Mouse (Mus musculus) spleen, postnatal 4 days (tissue): ENCODE data around the gene Ccl6.
A peak's percentile ranks its signal among the peaks of the same experiment; 100 is the strongest.

ENCODE experiments used
- DNase-seq, 2 experiments: peaks; one replicate each; pipeline ENCODE4 v3.0.0; 2022; ENCODE audit warnings: low spot score in 2 of 2

Gene Ccl6

GRCm38 (mm10) chr11:83592853-83593252 is at the start of gene Ccl6:
Gene Ccl6 (minus strand): TSS chr11:83593087.
- no peak for DNase-seq

- DNase-seq, result no peak
Measured at GRCm38 (mm10) chr11:83641216-83641615, 48.3 kb upstream of the Ccl6 start.

- peak; percentile 49 to 68 for DNase-seq
Measured at GRCm38 (mm10) chr11:83640141-83640540, 47.3 kb upstream of the Ccl6 start.

- peak; percentile 23 to 66 for DNase-seq
Measured at GRCm38 (mm10) chr11:83639533-83639932, 46.6 kb upstream of the Ccl6 start.

GRCm38 (mm10) chr11:83638934-83639333 is 46.0 kb upstream of the Ccl6 start:
- DNase-seq, result no peak

- DNase-seq, result no peak
Measured at GRCm38 (mm10) chr11:83636742-83637235, 43.9 kb upstream of the Ccl6 start.

- DNase-seq, result no peak
Measured at GRCm38 (mm10) chr11:83634898-83635297, 42.0 kb upstream of the Ccl6 start.

- DNase-seq, result no peak
Measured at GRCm38 (mm10) chr11:83634425-83634824, 41.5 kb upstream of the Ccl6 start.

GRCm38 (mm10) chr11:83632744-83633143 is 39.9 kb upstream of the Ccl6 start:
- no peak for DNase-seq

- DNase-seq, result no peak
Measured at GRCm38 (mm10) chr11:83631065-83631464, 38.2 kb upstream of the Ccl6 start.

- no peak for DNase-seq
Measured at GRCm38 (mm10) chr11:83630630-83631029, 37.7 kb upstream of the Ccl6 start.

- DNase-seq, result no peak
Measured at GRCm38 (mm10) chr11:83628808-83629207, 35.9 kb upstream of the Ccl6 start.

- no peak for DNase-seq
Measured at GRCm38 (mm10) chr11:83623586-83623985, 30.7 kb upstream of the Ccl6 start.

- no peak for DNase-seq
Measured at GRCm38 (mm10) chr11:83619037-83619436, 26.1 kb upstream of the Ccl6 start.

- no peak for DNase-seq
Measured at GRCm38 (mm10) chr11:83618238-83618637, 25.4 kb upstream of the Ccl6 start.

GRCm38 (mm10) chr11:83616586-83616985 is 23.7 kb upstream of the Ccl6 start:
- no peak for DNase-seq

- no peak for DNase-seq
Measured at GRCm38 (mm10) chr11:83610900-83611299, 18.0 kb upstream of the Ccl6 start.

- no peak for DNase-seq
Measured at GRCm38 (mm10) chr11:83606396-83606795, 13.5 kb upstream of the Ccl6 start.

GRCm38 (mm10) chr11:83605535-83605934 is 12.6 kb upstream of the Ccl6 start:
- DNase-seq, result no peak

- no peak for DNase-seq
Measured at GRCm38 (mm10) chr11:83604698-83605097, 11.8 kb upstream of the Ccl6 start.

GRCm38 (mm10) chr11:83603399-83603798 is 10.5 kb upstream of the Ccl6 start:
- DNase-seq, result no peak

- no peak for DNase-seq
Measured at GRCm38 (mm10) chr11:83600576-83600975, 7.7 kb upstream of the Ccl6 start.

- no peak for DNase-seq
Measured at GRCm38 (mm10) chr11:83598991-83599390, 6.1 kb upstream of the Ccl6 start.

- DNase-seq, result no peak
Measured at GRCm38 (mm10) chr11:83598207-83598837, 5.4 kb upstream of the Ccl6 start.
